Mouse (Mus musculus) midbrain, embryonic 16.5 days (tissue): Measurements from ENCODE around the gene Acap3. TPM values are rescaled to one million over a fixed set of nuclear protein-coding genes. Genes with fewer than 3 reads are reported as not detected.

ENCODE experiments used
- ATAC-seq: fragments of 200-750 bp; cut with Nextera tagmentation; 2 replicates; pipeline ENCODE4 v1.8.0; 2017; ENCODE audit warnings: moderate TSS enrichment
- H3K27ac ChIP-seq: fragments of 300-500 bp; sonication (generic); 2 replicates; pipeline ENCODE4 v1.5.1; 2014; ENCODE audit warnings: mild to moderate bottlenecking, low read length, mixed read lengths
- H3K27me3 ChIP-seq: fragments of 300-500 bp; sonication (generic); 2 replicates; pipeline ENCODE4 v1.6.1; 2014; ENCODE audit warnings: low read depth, low read length, mixed read lengths; ENCODE audit not compliant: control insufficient read depth, insufficient read depth
- H3K36me3 ChIP-seq: fragments of 300-500 bp; sonication (generic); 2 replicates; pipeline ENCODE4 v1.6.1; 2014; ENCODE audit warnings: mild to moderate bottlenecking, low read length, moderate library complexity, mixed read lengths; ENCODE audit not compliant: control insufficient read depth, insufficient read depth
- H3K4me1 ChIP-seq: fragments of 300-500 bp; sonication (generic); 2 replicates; pipeline ENCODE4 v1.6.1; 2014; ENCODE audit warnings: mild to moderate bottlenecking, low read length, mixed read lengths; ENCODE audit not compliant: control insufficient read depth, insufficient read depth
- H3K4me2 ChIP-seq: fragments of 300-500 bp; sonication (generic); 2 replicates; pipeline ENCODE4 v1.6.1; 2014; ENCODE audit warnings: mild to moderate bottlenecking, low read length, mixed read lengths
- H3K4me3 ChIP-seq: fragments of 300-500 bp; sonication (generic); 2 replicates; pipeline ENCODE4 v1.5.1; 2014; ENCODE audit warnings: low read depth, mild to moderate bottlenecking, low read length, moderate library complexity, mixed read lengths
- H3K9ac ChIP-seq: fragments of 300-500 bp; sonication (generic); 2 replicates; pipeline ENCODE4 v1.6.1; 2014; ENCODE audit warnings: low read depth, low read length, mixed read lengths
- H3K9me3 ChIP-seq: fragments of 300-500 bp; sonication (generic); replicated peaks from 2 replicates; pipeline ENCODE4 v1.6.1; 2014; ENCODE audit warnings: mild to moderate bottlenecking, low read length, mixed read lengths; ENCODE audit not compliant: control insufficient read depth, poor library complexity, severe bottlenecking
- WGBS: fragments of 180-500 bp; shearing (Covaris S2); extraction: QIAGEN DNeasy Blood & Tissue Kit; methylation state at CpG from one replicate; pipeline ENCODE4 v1.1.7; 2014; 5-methylcytosine and 5-hydroxymethylcytosine counted together
- polyA plus RNA-seq: library from polyadenylated mRNA; unstranded; fragments of >200 nt; fragmentation: Nextera tagmentation; extraction: Ambion mirVana; gene quantifications from 2 replicates; pipeline ENCODE4 v1.2.1, GENCODE M21; 2015

The Acap3 gene
- polyA plus RNA-seq, 1 experiment from 2014 or later: 77.4 TPM

- under 1% methylated on average over 63 of the region's 63 CpGs for WGBS
- H3K27ac ChIP-seq: peak within 1 kb of the TSS; percentile 78
- peaks cover 13% of the 10 kb centered on the region; the same call in 1 of the 2 replicates for H3K36me3 ChIP-seq
- no peaks in the 10 kb centered on the region for H3K27me3 ChIP-seq
- peak within 1 kb of the TSS; percentile 89 for H3K9ac ChIP-seq
- H3K9me3 ChIP-seq: no peaks in the 10 kb centered on the region
- H3K4me2 ChIP-seq: peak within 1 kb of the TSS; percentile 89
- H3K4me1 ChIP-seq: peaks cover 23% of the 10 kb centered on the region
- H3K4me3 ChIP-seq: peak within 1 kb of the TSS; percentile 81
- ATAC-seq: peak; percentile 97
Measured at GRCm38 (mm10) chr4:155869317-155870033, 22.1 kb upstream of the Acap3 start, which contains the start of the genes Cptp and Ints11. Cptp (minus strand) TSS chr4:155869440. Ints11 (plus strand) TSS chr4:155869546.

- ATAC-seq: no peak
- Histone ChIP-seq H3K4me3 (no peak overlapping the region), H3K9ac (no peak overlapping the region), H3K27ac (no peak overlapping the region), H3K4me2 (no peak overlapping the region), H3K9me3 (no peaks in the 10 kb centered on the region), H3K36me3 (peaks cover 10% of the 10 kb centered on the region; the same call in 1 of the 2 replicates), H3K4me1 (peaks cover 23% of the 10 kb centered on the region), H3K27me3 (no peaks in the 10 kb centered on the region)
- 95% methylated on average over 7 of the region's 7 CpGs for WGBS
Measured at GRCm38 (mm10) chr4:155871404-155871803, 20.2 kb upstream of the Acap3 start.

GRCm38 (mm10) chr4:155883587-155883986 is 8.0 kb upstream of the Acap3 start:
- H3K27ac ChIP-seq: no peak overlapping the region
- no peak overlapping the region for H3K9ac ChIP-seq
- WGBS: 84% methylated on average over 3 of the region's 3 CpGs
- ATAC-seq: no peak
- H3K9me3 ChIP-seq: no peaks in the 10 kb centered on the region
- H3K27me3 ChIP-seq: no peaks in the 10 kb centered on the region
- no peak overlapping the region for H3K4me3 ChIP-seq
- H3K4me1 ChIP-seq: no peaks in the 10 kb centered on the region
- peaks cover 33% of the 10 kb centered on the region for H3K36me3 ChIP-seq
- H3K4me2 ChIP-seq: no peak overlapping the region

GRCm38 (mm10) chr4:155886330-155886729 is 5.3 kb upstream of the Acap3 start:
- no peaks in the 10 kb centered on the region for H3K9me3 ChIP-seq
- H3K27me3 ChIP-seq: no peaks in the 10 kb centered on the region
- H3K27ac ChIP-seq: no peak overlapping the region
- no peak overlapping the region for H3K4me2 ChIP-seq
- peaks cover 35% of the 10 kb centered on the region for H3K36me3 ChIP-seq
- ATAC-seq: no peak
- H3K4me1 ChIP-seq: peaks cover 12% of the 10 kb centered on the region
- 97% methylated on average over 5 of the region's 5 CpGs for WGBS
- H3K4me3 ChIP-seq: no peak overlapping the region
- no peak overlapping the region for H3K9ac ChIP-seq

- WGBS: 90% methylated on average over 10 of the region's 10 CpGs
- H3K4me2 ChIP-seq: no peak overlapping the region
- peaks cover 12% of the 10 kb centered on the region for H3K4me1 ChIP-seq
- no peak overlapping the region for H3K4me3 ChIP-seq
- no peaks in the 10 kb centered on the region for H3K9me3 ChIP-seq
- ATAC-seq: no peak
- H3K27me3 ChIP-seq: no peaks in the 10 kb centered on the region
- H3K9ac ChIP-seq: no peak overlapping the region
- peaks cover 35% of the 10 kb centered on the region for H3K36me3 ChIP-seq
- H3K27ac ChIP-seq: no peak overlapping the region
Measured at GRCm38 (mm10) chr4:155887674-155888073, 3.9 kb upstream of the Acap3 start.

GRCm38 (mm10) chr4:155888181-155888580 is 3.4 kb upstream of the Acap3 start:
- no peak overlapping the region for H3K9ac ChIP-seq
- no peak overlapping the region for H3K4me2 ChIP-seq
- H3K27me3 ChIP-seq: no peaks in the 10 kb centered on the region
- H3K4me1 ChIP-seq: peaks cover 15% of the 10 kb centered on the region
- no peak overlapping the region for H3K4me3 ChIP-seq
- 97% methylated on average over 9 of the region's 9 CpGs for WGBS
- peaks cover 35% of the 10 kb centered on the region for H3K36me3 ChIP-seq
- H3K27ac ChIP-seq: no peak overlapping the region
- no peak for ATAC-seq
- no peaks in the 10 kb centered on the region for H3K9me3 ChIP-seq

GRCm38 (mm10) chr4:155889316-155889715 is 2.3 kb upstream of the Acap3 start:
- no peak overlapping the region for H3K9ac ChIP-seq
- WGBS: 88% methylated on average over 5 of the region's 5 CpGs
- H3K36me3 ChIP-seq: peaks cover 35% of the 10 kb centered on the region
- no peak overlapping the region for H3K4me2 ChIP-seq
- ATAC-seq: no peak
- H3K4me1 ChIP-seq: peaks cover 26% of the 10 kb centered on the region
- H3K27ac ChIP-seq: no peak overlapping the region
- no peaks in the 10 kb centered on the region for H3K9me3 ChIP-seq
- no peak overlapping the region for H3K4me3 ChIP-seq
- H3K27me3 ChIP-seq: no peaks in the 10 kb centered on the region

- H3K27me3 ChIP-seq: no peaks in the 10 kb centered on the region
- peak overlapping the region; percentile 94 for H3K4me2 ChIP-seq
- H3K27ac ChIP-seq: peak overlapping the region; percentile 99
- H3K36me3 ChIP-seq: peaks cover 24% of the 10 kb centered on the region
- H3K4me1 ChIP-seq: peaks cover 43% of the 10 kb centered on the region
- H3K9me3 ChIP-seq: no peaks in the 10 kb centered on the region
- peak overlapping the region; percentile 92 for H3K4me3 ChIP-seq
- no peak for ATAC-seq
- WGBS: under 1% methylated on average over 34 of the region's 34 CpGs
- peak overlapping the region; percentile 98 for H3K9ac ChIP-seq
Measured at GRCm38 (mm10) chr4:155891011-155891471, 581 bp upstream of the Acap3 start.

GRCm38 (mm10) chr4:155892017-155892416 is 395 bp downstream of the Acap3 start:
- H3K36me3 ChIP-seq: peaks cover 25% of the 10 kb centered on the region
- ATAC-seq: peak; percentile 91
- peaks cover 43% of the 10 kb centered on the region for H3K4me1 ChIP-seq
- H3K9ac ChIP-seq: peak overlapping the region; percentile 98
- WGBS: 0% methylated on average over 45 of the region's 56 CpGs
- H3K27me3 ChIP-seq: no peaks in the 10 kb centered on the region
- H3K4me2 ChIP-seq: peak overlapping the region; percentile 94
- peak overlapping the region; percentile 99 for H3K27ac ChIP-seq
- peak overlapping the region; percentile 92 for H3K4me3 ChIP-seq
- H3K9me3 ChIP-seq: no peaks in the 10 kb centered on the region
